Mouse (Mus musculus) frontal cortex, adult 2 months (tissue): ENCODE data around the gene Dph3. TPM values are rescaled to one million over a fixed set of nuclear protein-coding genes. Genes with fewer than 3 reads are reported as not detected.

ENCODE experiments used
- polyA plus RNA-seq: library from polyadenylated mRNA; depleted of rRNA; stranded (reverse); fragments of >200 nt; gene quantifications from 2 replicates; pipeline ENCODE4 v1.2.3, GENCODE M21; 2012; rRNA removed

The Dph3 gene
- polyA plus RNA-seq, 1 experiment = 39.4 TPM

Other genes starting within 250 kb of the Dph3 start
- gene Galnt15, start 56.7 kb downstream of the Dph3 start, polyA plus RNA-seq = 1.3 and 1.5 TPM in 2 replicates
- 22.3 and 22.7 TPM in 2 replicates for gene Oxnad1, start 355 bp downstream of the Dph3 start, polyA plus RNA-seq
- gene Msmb, start 56.3 kb upstream of the Dph3 start, polyA plus RNA-seq = not detected in 2 replicates
- 49.7 and 60.5 TPM in 2 replicates for gene Ncoa4, start 74.1 kb upstream of the Dph3 start, polyA plus RNA-seq
- gene Timm23, start 116.2 kb upstream of the Dph3 start, polyA plus RNA-seq = 108 and 134 TPM in 2 replicates
- gene Parg, start 116.2 kb upstream of the Dph3 start, polyA plus RNA-seq = 18.8 and 19.1 TPM in 2 replicates
- gene Ogdhl, start 236.3 kb upstream of the Dph3 start, polyA plus RNA-seq = 66.1 and 68.5 TPM in 2 replicates